Mouse (Mus musculus) thymus, adult 2 months (tissue): Measurements from ENCODE around the gene Caln1.

Experiments
- CTCF ChIP-seq: fragments of 200-500 bp; IDR thresholded peaks from 2 replicates; pipeline ENCODE4 v1.5.1; 2012; ENCODE audit warnings: mild to moderate bottlenecking, control low read depth, low read length, moderate library complexity, borderline replicate concordance; ENCODE audit not compliant: control insufficient read depth, poor library complexity, insufficient read depth; ENCODE audit errors: extremely low read depth
- POLR2A ChIP-seq: fragments of 200-500 bp; IDR thresholded peaks from 2 replicates; pipeline ENCODE4 v1.6.1; 2012; ENCODE audit warnings: mild to moderate bottlenecking, low read length, control low read depth, moderate library complexity; ENCODE audit not compliant: control insufficient read depth, poor library complexity, insufficient read depth; ENCODE audit errors: extremely low read depth

- TF ChIP-seq CTCF, result no peak
- no peak for TF ChIP-seq POLR2A
Measured at GRCm38 (mm10) chr5:130527416-130527815, 158.2 kb downstream of the Caln1 start.
